Mouse (Mus musculus): Measurements from ENCODE around the gene Gm12569.

GRCm38 (mm10) chr11:51265326-51265725 is 45.1 kb downstream of the Gm12569 start:
- no peak for TF ChIP-seq CTCF (IDR thresholded peaks at IDR 0.05; ENCODE audit: insufficient read depth, low read depth, low read length)
- TF ChIP-seq POLR2A (IDR thresholded peaks at IDR 0.05; ENCODE audit: insufficient read depth, low read depth, low read length) = no peak
